Mouse (Mus musculus) ES-Bruce4 (cell line): Measurements from ENCODE around the gene Zfp280b.

Experiments
- CTCF ChIP-seq: IDR thresholded peaks from one replicate; pipeline ENCODE4 v1.8.1; 2011; ENCODE audit warnings: low read depth, low read length
- EP300 ChIP-seq: IDR thresholded peaks from 2 replicates; pipeline ENCODE4 v1.6.1; 2011; ENCODE audit warnings: low read depth, low read length; ENCODE audit not compliant: insufficient read depth
- POLR2A ChIP-seq: IDR thresholded peaks from one replicate; pipeline ENCODE4 v1.8.1; 2011; ENCODE audit warnings: low read length; ENCODE audit not compliant: insufficient read depth

DNA sequence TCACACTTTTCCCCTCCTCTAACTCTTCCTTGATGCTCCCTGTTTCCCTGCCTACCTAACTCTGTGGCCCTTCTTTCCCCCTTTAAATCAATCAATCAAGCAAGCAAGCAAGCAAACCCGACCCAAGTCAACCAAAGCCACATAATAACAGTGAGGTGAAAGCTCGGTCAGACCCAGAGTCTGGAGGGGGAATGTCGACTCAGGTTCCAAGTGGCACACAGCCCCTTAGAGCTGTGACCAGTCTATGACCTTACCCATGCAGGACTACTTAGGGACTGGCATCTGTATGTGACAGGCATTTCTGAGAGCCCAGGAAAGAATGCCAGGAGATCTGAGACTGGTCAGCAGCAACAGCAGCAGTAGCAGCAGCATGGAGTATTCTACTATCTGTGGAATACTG, 36.1 kb upstream of the Zfp280b start:
- no peak for TF ChIP-seq POLR2A
- no peak for TF ChIP-seq CTCF
- no peak for TF ChIP-seq EP300
